Mouse (Mus musculus) CH12.LX (cell line): ENCODE measurements at regions not wholly inside any gene's neighbourhood (a gene's known extent, or its start where the extent isn't known, plus 50 kb on each side); places are given as distances from the start of the nearest gene placed in this dataset.

Experiments
- CTCF ChIP-seq, 2 experiments: IDR thresholded peaks in 1 of 2; conservative IDR thresholded peaks in 1 of 2; 2 replicates each; pipeline ENCODE4 v1.5.1; 2011 to 2012; ENCODE audit warnings: low read depth in 2 of 2, low read length in 2 of 2, improper control_type of control experiment in 1 of 2, inconsistent platforms in 1 of 2, mild to moderate bottlenecking in 1 of 2, moderate library complexity in 1 of 2
- EP300 ChIP-seq: IDR thresholded peaks from 2 replicates; pipeline ENCODE4 v1.6.1; 2011; ENCODE audit warnings: low read length, improper control_type of control experiment
- HCFC1 ChIP-seq: IDR thresholded peaks from 2 replicates; pipeline ENCODE4 v1.6.1; 2012; ENCODE audit warnings: low read depth, mild to moderate bottlenecking, inconsistent platforms, low read length, improper control_type of control experiment
- NRF1 ChIP-seq: IDR thresholded peaks from 2 replicates; pipeline ENCODE4 v1.6.1; 2014; ENCODE audit warnings: low read depth, mild to moderate bottlenecking, inconsistent platforms, low read length, improper control_type of control experiment, moderate library complexity
- POLR2A ChIP-seq: IDR thresholded peaks from 2 replicates; pipeline ENCODE4 v1.6.1; 2011; ENCODE audit warnings: low read depth, mild to moderate bottlenecking, improper control_type of control experiment, low read length
- TCF12 ChIP-seq: IDR thresholded peaks from 2 replicates; pipeline ENCODE4 v1.6.1; 2014; ENCODE audit warnings: low read depth, mild to moderate bottlenecking, inconsistent platforms, low read length, improper control_type of control experiment
- ZKSCAN1 ChIP-seq: IDR thresholded peaks from 2 replicates; pipeline ENCODE4 v1.6.1; 2012; ENCODE audit warnings: low read depth, inconsistent platforms, low read length, improper control_type of control experiment, borderline replicate concordance

DNA sequence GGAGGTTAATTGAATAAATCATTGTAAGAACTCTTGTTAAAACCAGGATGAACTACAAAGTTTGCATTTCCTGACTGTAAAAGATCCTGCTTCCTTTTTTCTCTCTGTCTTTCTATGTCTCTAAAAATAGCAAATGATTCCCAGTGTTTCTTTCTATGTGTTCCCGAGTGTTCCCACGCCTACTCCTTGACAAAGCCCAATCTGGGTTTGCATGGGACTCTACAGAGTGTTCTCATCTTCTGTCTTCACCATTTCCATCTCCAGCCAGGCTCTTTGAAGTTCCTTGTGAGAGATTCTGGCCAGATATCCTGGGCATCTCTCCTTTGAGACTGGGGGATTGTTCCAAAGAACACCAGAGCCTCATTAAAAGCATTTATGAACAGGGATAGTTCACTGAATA lies 285.0 kb downstream of the Insig2 start:
- TF ChIP-seq ZKSCAN1: no peak
- TF ChIP-seq CTCF (conservative IDR thresholded peaks at IDR 0.05 in 1 of 2, IDR thresholded peaks at IDR 0.05 in 1 of 2; ENCODE audit: low read depth in 2 of 2, low read length in 2 of 2): no peak
- no peak for TF ChIP-seq TCF12
- no peak for TF ChIP-seq POLR2A
- TF ChIP-seq EP300: no peak
- TF ChIP-seq HCFC1: no peak
- no peak for TF ChIP-seq NRF1
